Mouse (Mus musculus) gastrocnemius, adult 18-20 months (tissue): ENCODE measurements at regions not wholly inside any gene's neighbourhood (a gene's known extent, or its start where the extent isn't known, plus 50 kb on each side); places are given as distances from the start of the nearest gene placed in this dataset.
"Not testable (repeated sequence)": the region's sequence is repeated elsewhere in the genome, so short reads cannot be mapped to it uniquely, and the experiment has no call there.

Experiments used
- DNase-seq: peaks from one replicate; pipeline ENCODE4 v3.0.0; 2021; ENCODE audit warnings: low spot score

DNA sequence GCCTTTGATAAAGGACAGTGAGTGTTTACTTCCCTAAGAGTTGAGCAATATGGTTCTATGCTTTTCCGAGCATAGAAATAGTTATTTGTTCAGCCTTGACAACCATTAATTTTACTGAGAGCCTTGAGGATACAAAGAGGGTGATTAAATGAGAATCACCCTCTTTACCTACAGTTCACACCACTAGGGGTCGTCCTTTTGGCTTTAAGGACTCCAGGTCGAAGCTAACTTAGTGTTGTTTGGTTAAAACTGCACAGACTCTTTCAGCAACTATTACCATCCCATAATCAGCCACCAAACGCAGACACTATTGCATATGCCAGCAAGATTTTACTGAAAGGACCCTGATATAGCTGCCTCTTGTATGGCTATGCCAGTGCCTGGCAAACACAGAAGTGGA lies 559.2 kb upstream of the 2610301B20Rik start:
- no peak for DNase-seq

DNA sequence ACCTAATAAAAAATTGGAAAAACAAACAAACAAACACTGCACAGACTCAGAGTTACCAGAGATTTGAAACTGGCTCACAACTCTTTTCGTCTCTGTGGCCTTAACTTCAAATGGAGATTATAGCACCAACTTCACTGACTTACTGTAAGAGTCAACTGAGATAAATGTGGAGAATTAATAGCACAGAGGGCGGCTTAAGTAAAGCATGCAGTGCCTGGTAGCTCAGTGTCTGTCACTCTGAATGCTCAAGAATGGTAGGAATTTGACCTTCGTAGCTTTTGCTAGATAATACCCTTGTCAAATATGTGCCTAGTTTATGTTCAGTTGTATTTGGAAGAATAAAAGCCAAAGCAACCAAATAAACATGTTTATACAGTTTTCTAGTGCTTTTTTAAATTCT lies 558.4 kb upstream of the 2610301B20Rik start:
- no peak for DNase-seq

DNA sequence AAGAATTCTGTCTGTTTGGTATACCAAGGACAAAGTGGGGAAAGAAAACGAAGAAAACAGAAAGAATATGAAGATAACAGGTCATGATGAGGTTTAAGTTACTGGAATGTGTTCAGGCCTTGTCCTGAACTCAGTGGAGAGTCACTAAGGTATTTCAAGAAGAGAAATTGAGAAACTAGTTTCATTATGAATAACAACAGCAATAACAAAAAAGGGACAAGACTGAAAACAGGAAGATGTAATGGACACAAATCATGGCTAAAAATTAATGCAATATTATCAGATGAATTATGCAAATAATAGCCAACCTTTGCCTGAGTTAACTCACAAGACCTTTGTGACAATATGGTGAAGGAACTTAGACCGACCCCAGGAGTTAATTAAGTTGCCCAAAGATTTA lies 530.2 kb upstream of the 2610301B20Rik start:
- DNase-seq, result no peak

DNA sequence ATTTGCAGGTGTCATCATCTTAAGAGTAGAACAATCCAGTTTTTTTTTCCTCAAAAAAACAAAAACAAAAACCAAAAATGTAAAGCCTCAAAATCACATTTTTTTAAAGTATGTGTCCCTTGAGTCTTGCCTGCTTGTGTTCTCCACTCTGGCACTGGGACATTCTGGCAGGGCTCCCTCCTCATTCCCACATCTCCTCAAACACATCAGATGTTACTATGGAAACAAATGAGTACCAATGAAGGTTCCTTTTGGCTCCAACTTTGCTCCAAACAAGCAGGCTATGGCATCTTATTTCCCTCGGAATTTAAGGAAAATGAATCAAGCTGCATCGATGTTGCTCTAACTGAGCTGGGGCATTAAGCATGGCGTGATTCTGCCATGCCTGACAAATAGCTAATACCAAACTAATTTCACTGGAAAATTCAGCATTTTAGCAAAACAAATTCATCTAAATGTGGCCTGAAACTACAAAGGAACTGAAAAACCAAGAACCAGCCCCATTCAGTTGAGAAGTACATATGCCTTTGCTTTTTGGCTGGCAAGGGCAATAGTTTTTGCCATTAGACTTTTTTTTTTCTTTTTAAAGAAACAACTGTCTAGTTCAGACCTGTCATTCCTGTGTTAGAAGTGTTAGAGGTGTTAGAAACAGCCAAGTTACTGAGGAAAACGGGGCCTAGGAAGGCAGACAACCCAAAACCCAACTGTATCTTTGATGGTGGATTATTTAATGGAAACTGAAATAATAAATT lies 522.2 kb upstream of the 2610301B20Rik start:
- DNase-seq, result no peak

DNA sequence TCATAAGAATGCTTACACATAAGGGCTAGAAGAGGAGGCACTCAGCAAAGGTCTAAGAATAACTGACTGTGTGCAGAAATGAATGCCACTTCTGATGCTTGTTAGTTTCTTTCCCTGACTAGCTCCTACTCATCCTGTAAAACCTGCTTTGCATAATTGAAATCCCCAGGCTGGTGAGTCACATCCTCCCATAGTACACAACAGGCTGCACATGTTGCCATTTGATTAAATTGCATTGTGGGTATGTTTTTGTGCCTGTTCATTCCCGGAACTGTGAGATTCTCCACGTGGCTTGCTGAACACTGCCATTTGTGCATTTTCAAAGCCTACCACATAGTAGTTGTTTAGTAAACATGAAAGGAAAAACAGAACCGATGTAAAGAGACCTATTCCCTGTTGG lies 516.7 kb upstream of the 2610301B20Rik start:
- no peak for DNase-seq

DNA sequence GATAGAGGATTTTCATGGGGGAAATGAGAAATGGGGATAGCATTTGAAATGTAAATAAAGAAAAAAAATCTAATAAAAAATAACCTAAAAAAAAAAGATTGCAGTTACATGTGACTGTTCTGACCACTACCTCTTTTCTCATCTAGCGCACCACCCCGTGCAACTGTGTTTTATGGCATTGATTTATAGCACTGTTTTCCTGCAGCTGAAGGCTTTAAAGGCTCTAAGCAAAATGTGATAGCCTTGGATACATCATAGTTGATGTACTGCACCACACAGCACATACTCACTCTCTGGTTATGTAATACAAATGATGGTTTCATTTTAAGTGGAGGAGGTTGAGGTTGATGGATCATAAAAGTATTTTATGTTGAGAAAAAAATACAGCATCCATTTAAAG lies 484.5 kb upstream of the 2610301B20Rik start:
- no peak for DNase-seq

DNA sequence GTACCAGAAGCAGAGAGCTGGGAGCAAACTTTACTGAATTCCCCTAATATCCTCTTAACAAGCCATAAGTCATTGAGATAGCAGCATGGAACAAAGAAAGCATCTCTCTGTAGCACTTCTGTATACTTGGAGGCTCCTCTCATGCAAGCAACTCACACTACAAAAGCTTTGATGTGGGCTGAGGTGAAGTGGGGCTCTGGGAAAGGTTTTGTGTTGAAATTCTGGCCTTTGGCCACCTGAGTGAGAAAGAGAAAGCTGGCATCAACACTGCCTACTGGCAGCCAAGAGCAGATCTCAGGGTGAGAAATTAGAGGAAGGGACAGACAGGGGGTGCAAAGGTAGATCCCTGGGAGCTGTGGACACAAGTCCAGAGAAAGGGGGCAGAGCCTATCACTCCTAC lies 477.0 kb upstream of the 2610301B20Rik start:
- DNase-seq, result no peak

DNA sequence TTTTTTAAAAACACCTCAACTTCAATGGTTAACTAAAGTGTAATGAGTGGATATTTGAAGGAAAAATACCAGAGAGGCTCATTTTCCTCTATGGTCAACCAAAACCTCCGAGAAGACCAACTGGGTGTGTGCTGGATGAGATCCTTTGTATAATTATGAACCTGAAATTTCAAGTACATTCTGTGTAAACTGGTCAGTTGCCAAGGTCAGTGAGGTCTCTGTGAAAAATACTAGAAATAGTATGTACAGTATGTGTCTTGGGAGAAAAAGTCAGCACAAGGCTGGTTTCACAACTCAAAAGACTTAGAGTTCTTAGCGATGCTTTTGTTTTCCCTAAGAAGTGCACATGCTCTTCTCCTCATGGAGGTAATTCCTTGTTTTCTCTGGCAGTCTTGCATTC lies 476.2 kb upstream of the 2610301B20Rik start:
- DNase-seq, result no peak

DNA sequence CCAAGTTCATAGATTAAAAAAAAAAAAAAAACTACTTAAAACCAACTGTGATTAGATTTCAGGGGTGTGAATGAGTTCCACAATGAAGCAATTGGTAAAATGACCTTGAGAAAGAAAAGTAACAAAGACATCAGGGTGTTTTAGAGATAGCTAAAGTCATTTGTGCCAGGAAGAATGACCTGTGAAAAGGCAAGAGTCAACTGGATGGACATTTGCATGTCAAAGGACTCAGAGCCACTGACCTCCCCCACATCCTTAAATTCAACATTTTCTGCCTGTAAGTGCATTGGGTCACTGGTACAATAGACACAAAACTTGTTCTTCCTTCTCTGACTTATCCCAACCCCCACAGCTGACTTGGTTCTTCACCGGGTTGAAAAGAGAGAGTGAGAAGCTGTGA lies 474.6 kb upstream of the 2610301B20Rik start:
- no peak for DNase-seq

DNA sequence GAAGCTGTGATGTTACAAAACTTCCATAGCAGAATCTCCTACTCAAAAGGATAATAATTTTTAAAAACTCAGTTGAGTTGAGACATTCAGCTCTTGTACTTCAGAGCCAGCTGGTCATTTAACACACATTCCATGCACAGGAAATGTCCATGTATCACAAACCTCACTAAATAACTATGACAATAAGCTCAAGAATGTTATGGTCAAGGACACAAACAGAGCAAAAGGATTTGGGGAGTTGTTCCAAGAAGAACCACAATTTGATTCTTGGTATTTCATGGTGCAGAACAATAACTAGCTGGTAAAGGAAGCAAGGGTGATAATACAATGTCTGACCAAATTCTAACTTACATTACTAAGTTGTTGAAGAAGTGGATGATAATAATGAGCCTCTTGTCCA lies 471.4 kb upstream of the 2610301B20Rik start:
- no peak for DNase-seq

DNA sequence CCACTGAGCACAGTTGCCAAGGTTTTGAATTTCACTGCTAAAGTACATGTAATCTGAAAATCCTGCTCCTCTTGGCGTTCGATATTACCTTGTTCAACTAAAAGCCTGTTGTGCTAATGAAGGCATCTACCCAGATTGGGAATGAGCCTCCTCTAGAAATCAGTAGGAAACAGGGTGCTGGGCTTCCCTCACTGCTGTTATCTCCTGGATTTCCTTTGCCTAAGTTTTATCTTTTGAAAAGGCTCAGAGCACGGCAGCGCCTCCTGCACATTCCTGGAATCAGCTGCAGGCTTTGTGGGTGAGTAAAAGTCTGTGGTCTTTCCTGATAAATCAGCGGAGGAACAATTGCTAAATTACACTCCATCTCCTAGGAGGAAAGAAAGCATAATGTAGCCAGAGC lies 469.9 kb upstream of the 2610301B20Rik start:
- DNase-seq, result no peak

DNA sequence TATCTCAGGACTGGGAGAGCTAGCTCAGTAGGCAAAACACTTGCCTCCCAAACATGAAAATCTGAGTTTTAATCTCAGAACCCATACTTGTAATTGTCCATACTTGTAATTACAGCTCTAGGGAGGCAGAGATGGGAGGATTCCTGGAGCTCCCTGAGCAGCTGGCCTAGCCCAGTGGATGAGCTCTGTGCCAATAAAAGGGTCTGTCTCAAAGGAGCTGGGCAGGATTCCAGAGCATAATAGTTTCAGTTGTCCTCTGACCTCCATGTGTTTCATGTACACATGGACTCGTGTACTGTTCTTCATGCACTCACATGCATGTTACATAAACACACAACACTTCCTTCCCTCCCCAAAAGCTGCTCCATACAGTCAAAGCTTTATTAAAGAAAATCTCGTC lies 469.2 kb upstream of the 2610301B20Rik start:
- no peak for DNase-seq

DNA sequence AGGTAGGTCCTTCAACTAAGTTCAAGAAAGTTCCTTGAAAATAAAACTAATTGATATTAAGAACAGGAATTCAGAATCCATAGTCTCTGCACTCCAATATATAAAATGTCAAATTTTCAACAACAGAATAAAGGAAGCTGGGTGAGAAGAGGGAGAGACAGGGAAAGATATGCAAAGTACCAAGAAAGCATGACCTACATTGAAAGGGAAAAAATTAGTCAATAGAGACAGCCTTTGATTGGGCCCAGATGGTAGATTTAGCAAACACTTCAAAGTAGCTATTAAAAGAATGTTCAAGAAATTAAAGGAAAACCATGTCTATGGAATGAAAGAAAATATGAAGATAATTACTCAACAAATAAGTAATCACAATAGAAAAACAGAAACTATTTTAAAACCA lies 460.0 kb upstream of the 2610301B20Rik start:
- DNase-seq, result no peak

DNA sequence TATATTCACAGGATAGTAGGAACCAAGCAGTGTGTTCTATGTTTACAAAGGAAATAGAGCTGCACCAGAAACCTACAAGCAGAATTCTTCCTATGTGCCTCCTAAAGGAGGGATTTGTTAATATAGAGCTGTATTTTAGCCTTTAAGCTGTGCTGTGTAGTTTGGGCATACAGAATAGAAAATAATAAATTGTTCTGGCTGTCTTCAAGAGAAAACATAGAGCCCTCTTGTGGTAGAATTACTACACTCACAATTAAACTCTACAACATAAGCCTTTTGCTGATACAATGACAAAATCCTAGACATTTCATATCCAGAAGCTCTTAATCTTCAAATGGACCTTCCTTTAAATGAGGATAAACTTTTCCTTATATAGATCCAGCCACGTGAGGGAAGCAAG lies 452.9 kb upstream of the 2610301B20Rik start:
- no peak for DNase-seq

DNA sequence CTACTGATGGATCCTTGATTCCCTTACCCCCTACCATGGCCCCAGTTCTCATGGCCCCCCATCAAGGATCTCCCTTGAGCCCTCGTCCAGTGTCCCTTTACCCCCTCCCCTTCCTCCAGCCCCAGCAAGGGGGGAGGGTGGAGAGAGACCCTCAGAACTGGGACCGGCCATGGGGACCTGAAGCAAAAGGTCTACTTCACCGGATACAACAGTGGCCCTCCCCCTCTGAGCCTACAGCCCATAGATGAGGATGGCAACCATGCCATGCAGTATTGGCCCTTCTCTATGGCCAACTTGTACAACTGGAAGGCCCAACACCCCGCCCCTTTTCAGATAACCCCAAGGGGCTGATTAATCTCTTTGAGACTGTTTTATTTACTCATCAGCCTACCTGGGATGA lies 439.9 kb upstream of the 2610301B20Rik start:
- DNase-seq, result no peak

DNA sequence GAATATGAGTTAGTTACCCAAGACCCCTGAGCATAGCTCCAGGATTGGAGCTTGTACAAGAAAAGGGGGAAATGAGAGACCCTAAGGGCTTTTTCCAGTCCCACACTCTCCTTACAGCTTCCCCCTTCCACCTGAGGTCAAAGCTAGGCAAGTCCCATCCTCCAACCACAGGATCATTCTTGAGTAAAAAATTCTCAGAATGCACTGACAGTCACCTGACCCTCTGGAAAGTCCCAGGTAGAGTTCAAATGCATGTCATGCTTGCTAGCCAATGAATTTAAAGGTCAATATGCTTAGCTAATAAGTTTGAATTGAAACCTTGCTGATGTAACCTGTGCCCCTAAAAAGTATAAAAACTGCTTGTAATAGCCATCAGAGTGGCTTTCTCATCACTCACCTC lies 434.4 kb upstream of the 2610301B20Rik start:
- not testable (repeated sequence) for DNase-seq

DNA sequence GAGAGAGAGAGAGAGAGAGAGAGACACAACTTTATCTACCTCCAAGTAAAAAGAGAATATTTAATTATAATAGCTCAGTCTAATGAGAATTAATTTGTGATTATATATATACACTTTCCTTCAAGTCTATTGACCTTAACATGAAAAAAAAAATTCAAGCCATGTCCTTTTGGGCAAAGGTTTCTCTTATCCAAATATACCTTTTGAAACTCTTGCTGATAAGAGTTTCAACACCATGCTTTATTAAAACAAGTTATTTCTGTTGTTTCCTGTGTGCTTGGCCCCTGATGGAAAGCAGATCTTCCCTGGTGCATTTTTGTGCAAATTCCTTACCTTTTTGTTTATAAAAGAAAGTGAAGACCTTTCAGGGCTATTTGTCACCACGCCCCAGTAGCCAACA lies 414.7 kb upstream of the 2610301B20Rik start:
- no peak for DNase-seq

DNA sequence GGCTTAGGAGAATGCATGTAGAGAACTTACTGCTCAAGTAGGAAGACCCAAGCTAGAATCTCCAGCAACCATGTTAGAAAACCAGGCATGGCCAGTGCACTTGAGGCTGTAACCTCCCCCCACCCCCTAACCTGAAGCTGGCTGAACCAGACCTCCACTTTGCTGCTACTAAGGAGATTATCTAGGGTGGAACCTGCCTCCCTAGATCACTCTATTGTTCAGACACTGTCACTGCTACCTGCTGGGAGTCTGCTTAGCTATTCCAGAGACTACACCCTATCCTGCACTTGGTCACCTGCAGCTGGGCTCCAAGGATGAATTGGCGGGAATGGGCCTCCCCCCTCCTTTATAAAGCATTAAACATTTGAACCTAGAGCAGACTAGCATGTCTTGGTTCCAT lies 393.4 kb upstream of the 2610301B20Rik start:
- DNase-seq, result no peak

DNA sequence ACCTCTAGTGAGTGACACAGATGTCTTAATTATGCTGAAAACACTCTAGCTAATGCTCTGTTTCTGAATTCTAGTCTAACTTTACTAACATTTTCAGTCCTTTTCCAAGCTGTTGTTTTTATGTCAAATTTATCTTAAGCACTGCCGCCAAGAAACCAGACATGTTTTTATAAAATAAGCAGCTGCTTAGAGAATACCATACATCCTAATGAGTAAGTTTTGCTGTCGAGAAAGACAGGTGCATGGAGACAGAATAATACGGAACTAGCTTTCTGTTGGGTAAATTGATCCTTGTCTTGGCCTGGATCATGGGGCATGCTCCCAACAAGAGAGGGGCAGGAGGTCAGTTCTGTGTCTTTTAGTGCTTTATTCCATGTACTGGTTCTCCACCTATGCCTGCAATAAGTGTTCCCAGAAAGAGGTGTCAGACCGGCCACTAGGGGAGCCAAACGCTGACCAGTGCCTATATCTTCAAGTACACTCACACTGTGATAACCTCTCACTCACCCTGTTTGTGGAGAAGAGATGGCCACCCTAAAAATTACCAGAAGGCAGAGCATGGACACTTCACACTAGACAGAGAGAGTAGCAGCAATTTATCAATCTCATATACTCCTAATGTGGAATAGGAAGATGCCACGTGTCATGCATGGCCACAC lies 366.0 kb upstream of the 2610301B20Rik start:
- DNase-seq, result no peak

DNA sequence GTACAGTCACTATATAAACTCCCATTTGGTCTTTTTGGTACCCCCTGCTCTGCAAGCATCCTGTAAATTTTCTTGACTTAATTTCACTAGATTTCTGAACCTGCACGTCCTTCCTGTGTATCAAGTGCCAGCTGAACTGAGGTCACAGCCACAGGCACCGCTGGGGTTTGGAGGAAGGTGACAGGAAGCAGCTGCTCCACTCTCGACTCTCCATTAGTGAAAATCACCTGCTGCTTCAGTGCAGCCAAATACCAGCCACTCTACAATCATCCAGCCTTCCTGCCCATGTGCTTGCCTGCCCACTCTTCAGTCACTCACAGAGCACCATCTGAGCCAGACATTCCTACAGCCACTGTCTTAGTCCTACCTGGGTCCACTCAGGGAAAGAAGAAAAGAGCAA lies 364.3 kb upstream of the 2610301B20Rik start:
- no peak for DNase-seq

DNA sequence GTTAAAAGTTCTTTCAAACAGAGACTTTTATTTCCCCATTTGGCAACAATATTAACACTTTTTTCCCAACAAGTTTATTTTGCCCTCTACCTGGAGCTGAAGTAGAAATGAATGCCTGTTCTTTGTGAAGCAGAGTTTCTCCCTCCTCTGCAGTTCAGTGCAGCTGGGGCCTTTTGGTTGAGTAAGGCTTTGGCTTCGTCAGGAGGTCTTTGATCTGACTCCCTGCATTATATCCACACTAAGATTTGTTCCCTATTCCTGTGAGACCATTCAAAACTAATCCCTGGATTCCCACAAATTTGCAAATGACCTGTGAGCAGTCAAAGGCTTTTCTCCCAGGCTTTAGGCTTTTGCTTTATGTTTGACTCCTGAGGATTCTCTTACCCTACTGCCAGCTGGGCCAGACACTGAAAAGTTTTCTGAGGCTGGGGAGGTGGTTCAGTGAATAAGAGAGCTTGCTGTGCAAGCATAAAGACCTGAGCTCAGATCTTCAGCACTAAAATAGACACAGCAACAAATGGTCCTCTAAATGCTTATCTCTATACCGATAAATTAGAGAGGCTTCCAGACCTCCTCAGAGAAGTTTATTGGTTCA lies 323.5 kb upstream of the 2610301B20Rik start:
- no peak for DNase-seq

DNA sequence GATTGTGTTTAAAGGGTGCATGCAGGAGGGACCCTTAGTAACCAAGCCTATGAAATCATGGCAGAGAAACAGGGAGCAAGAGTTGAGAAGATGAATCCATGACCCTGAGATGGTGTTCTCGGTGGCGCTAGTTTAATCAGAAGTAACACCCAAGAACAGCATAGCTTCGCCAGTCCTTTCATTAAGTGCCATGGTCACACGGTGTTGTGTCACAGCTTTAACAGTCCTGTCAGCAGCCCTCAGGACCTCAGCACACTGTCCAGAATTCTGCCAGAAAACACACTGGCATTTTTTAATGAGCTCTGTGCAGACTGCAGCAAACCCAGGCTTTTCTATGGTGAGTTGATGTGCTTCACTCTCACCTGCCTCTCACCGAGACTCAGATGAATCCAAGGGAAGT lies 320.6 kb upstream of the 2610301B20Rik start:
- DNase-seq, result no peak

DNA sequence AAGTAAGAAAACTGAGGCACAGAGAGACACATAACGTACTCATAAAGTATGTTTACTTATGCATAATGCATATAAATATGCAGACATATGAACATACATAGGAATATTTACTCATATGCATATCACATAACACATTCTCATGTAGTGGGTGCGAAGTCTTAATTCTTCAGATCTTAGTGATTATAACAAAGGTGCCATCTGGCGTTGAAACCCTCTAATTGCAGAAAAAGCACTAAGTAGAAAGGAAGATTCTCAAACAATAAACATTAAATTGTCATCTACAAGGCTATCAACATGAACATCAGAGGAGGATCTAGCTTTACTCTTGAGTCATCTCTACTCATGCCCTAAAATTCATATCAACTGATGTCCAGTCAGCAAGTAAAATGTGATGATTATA lies 314.2 kb upstream of the 2610301B20Rik start:
- DNase-seq, result no peak
